Mouse (Mus musculus): ENCODE measurements around the gene Dock9.

GRCm38 (mm10) chr14:121706482-121706901, 91.1 kb downstream of the Dock9 start:
- no peak for TF ChIP-seq CTCF (conservative IDR thresholded peaks at IDR 0.05; ENCODE audit: low read length)
- no peak for TF ChIP-seq NANOG (IDR thresholded peaks at IDR 0.05; ENCODE audit: borderline replicate concordance, low read length)
- TF ChIP-seq POU5F1 (IDR thresholded peaks at IDR 0.05; ENCODE audit: borderline replicate concordance, low read length), result no peak
